Mouse (Mus musculus) cerebellum, adult 18-20 months (tissue): Measurements from ENCODE around the gene Nudt17.
"Not testable (repeated sequence)": the region's sequence is repeated elsewhere in the genome, so short reads cannot be mapped to it uniquely, and the experiment has no call there.

Source experiments
- DNase-seq, 2 experiments: peaks; one replicate each; pipeline ENCODE4 v3.0.0; 2021

The Nudt17 gene

DNA sequence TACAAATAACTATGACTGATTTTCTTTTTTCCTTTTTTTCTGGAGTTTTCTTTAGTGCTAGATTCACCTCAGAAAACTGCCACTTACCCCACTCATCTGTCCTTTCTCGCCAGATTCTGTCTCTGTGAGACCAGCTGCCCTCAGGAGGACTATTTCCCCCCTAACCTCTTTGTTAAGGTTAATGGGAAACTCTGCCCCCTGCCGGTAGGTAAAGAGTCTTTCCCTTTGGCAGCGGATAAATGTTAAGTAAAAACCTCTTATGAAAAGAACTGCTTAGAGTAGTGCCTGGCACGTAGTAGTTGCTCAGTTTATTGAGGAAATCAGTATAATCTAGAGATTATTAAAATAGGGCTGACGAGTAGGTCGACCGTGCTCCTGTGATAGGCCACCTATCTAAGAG lies 8.0 kb downstream of the Nudt17 start:
- peak in 1 of 2 experiments; percentile 32 for DNase-seq

DNA sequence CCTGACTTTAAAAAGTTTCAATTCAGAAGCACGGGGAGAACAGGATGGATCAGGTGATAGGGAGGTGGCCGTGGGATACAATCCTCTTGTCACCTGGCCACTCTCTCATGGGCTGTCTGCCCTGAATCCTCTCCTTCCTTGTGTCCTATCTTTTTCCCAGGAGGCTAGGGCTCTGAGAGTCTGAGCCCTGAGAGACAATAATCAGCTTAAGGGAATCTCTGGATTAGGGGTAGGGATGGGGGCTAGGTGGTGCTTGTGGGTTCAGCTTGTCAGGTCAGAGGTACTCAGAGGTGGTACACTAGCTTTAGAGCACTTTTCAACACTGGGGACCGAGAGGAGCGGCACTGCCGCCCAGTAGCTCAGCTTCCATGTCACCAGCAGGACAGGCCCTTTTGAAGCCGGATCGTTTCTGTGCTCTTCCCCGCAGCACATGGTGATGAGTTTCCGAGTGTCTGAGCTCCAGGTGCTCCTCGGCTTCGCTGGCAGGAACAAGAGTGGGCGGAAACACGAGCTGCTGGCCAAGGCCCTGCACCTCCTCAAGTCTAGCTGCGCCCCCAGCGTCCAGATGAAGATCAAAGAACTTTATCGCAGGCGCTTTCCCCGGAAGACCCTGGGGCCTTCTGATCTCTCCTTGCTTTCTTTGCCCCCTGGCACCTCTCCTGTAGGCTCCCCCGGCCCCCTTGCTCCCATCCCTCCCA lies 9.2 kb downstream of the Nudt17 start:
- peak; percentile 27 to 30 for DNase-seq

DNA sequence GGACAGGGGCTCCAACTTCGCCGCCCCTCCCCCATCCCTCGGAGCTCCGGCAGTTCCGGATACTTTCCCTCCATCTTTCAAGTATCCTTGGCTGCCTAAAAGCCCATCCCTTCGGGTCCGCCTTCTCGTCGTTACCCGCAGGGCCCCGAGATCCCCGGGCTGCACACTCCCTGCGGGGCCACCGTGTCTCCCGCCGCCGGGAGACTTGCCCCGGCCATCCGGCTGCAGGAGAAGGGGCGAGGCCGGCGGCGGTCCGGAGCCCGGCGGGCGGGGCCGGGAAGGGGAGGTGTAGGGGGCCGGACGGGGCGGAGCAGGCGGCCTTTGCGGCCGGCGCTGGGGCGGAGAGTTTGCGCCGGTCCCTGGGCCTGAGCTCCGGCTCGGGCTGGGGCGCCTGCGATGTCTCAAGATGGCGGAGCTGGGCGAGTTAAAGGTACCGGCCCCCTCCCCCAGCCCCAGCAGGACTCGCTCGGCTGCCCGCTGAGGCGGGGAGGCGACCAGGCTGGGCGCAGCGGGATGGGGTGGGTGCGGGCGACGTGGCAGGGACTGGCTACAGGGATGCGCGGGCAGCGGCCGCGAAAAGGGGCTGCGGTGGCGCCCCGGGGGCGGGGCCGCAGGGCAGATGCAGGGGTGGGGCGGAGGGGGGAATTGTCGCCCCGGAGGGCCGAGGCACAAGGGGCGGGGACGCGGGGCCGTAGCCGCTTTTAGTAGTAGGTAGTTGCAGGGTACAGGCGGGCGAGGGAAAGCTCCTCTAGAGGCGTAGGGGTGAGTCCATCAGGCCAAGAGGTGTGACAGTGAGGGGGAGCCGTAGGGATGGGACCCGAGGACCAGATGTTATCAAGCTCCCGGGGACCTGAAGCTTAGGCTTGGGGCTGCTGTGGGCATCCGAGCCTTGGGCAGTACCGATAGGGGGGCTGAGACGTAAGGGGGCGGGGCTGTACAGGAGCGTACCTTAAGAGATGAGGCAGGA lies 11.3 kb downstream of the Nudt17 start:
- peak; percentile 89 to 91 for DNase-seq

DNA sequence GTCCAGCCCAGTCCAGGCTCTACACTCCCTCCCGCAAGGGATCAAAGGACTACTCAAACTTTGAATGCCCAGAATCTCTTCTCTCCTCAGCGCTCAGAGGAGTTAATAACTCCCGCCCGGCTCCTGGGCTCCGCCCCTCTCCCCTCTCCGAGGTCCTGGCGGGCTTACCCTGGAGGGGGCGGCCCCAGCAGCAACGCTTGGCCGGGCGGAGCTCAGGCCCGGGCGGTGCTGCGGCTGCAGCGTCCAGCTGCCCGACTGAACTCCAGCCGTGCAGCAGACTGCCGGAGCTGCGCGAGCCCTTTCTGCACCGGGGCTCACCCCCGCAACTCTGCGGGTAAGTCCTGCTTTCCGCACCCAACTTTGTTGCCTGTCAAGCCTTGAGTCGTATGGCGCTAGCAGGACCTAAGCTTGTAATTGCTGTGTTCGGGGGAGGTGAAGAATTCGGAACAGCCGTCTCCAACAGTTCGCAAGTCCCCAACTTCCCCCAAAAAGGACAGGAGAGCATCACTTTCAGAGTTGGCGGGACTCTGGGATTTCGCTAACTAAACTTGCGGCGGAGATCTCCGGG lies 12.1 kb downstream of the Nudt17 start, which contains the start of gene Pias3:
Gene Pias3, plus strand, starts transcription at position 187 of the 568 bp plus-strand sequence.
- DNase-seq: peak; percentile 53 to 64

DNA sequence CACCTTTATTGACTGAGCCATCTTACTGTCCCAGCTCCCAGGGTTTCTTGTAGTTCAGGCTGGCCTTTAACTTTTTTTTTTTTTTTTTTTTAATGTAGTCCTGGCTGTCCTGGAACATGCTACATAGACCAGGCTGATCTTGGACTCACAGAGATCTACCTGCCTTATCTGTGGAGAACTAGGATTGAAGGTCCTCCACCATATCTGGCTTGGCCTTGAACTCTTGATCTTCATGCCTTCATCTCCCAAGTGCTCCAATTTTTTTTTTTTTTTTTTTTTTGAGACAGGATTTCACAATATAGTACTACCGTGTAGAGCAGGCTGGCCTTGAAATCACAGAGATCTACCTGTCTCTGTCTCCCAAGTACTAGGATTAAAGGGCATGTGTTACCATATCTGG lies 14.8 kb downstream of the Nudt17 start:
- no peak for DNase-seq

DNA sequence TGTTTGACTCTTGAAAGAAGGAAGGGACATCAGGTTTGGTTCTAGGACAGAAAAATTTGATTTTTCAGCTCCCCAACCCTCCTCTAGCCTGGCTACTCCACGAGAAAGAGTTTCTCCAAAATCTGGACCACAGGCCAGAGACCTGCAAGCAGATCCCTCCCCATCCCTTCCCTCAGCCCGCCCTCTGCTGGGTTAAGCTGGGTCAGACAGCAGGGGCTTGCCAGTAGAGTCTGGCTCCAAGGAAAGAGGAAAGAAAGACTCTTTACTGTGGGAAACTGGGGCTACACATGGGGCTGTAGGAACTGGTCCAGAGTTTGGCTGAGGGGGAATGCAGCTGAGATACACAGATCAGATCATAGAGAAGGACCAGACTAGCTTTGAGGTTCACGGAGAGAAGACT lies 15.9 kb downstream of the Nudt17 start:
- no peak for DNase-seq

DNA sequence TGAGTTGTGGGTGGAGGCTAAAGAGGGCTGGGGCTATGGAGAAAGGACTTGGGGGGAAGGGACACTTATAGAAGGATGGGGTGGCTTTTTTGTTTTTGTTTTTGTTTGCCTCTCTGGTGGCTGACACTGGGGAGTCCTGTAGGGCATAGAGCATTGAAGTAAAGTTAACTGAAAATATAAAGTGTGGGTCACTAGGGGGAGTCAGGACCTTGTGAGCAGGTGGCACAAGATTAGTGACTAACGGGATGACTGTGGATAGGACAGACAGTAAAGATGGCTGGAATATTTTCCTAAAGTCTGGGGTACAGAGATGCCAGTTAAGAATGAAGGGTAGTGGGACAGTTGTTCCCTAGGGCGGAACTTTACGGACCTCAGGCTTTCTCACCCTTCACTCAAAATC lies 18.1 kb downstream of the Nudt17 start:
- DNase-seq: no peak

DNA sequence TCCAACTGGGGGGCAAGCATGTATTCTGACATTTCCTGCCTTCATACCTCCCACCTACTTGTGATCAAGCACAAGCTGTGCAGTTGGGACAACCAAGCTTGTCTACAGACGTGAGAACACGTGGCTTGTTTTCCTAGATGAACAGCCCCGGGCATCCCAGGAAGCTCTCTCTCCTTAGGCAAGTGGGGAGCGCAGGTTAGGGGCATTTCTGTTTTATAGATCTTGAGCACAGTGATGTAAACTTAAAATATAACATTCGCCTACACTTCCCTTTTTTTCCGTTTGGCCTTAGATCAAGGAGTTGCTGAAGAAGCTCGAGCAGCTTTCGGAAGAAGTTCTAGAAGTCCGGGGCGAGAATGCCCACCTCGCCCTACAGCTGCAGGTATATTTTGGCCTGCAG lies 19.5 kb downstream of the Nudt17 start:
- no peak for DNase-seq

DNA sequence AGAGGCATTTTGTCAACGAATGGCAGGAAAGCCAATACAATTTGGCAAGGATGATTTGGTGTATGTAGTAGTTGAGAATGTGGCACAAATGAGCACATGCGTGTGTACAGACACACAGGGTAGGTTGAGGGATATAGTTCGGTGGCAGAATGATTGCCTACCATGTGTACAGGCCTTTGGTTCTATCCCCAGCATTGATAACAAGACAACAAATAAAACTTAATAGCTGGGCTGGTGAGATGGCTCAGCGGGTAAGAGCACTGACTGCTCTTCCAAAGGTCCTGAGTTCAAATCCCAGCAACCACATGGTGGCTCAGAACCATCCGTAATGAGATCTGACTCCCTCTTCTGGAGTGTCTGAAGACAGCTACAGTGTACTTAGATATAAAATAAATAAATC lies 22.3 kb downstream of the Nudt17 start:
- not testable (repeated sequence) for DNase-seq

DNA sequence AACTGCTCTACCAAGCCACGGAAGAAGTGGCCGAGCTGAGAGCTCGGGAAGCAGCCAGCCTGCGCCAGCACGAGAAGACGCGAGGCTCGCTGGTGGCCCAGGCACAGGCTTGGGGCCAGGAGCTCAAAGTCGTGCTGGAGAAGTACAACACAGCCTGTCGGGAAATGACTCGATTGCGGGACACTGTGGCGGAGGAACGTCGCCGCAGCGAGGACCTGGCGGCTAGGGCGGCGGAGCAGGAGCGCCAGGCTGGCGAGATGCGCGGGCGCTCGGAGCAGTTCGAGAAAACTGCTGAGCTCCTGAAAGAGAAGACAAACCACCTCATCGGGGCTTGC lies 23.6 kb downstream of the Nudt17 start:
- peak in 1 of 2 experiments; percentile 28 for DNase-seq

DNA sequence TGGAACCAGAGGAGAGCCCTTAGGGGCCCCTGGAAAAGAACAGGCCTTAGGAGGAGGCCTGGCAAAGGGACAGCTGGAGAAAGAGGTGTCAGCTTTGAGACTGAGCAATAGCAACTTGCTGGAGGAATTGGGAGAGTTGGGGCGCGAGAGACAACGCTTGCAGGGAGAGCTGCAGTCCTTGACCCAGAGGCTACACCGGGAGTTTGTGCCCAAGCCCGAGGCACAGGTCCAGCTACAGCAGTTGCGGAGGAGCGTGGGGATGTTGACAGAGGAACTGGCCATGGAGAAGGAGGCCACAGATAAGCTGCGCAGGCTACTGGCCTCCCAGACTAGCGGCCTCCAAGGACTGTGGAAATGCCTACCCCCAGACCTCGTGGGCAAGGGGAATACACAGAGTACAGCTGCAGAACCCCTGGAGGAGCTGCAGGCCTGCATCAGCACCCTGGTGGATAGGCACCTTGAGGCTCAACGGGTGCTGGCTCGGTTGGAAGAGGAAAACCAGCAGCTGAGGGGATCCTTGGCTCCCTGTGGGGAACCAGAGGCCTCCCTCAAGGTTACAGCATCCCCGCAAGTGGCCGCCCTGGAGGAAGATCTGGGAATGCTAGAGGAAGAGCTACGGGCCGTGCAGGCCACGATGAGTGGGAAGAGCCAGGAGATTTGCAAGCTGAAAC lies 24.1 kb downstream of the Nudt17 start:
- DNase-seq: no peak

DNA sequence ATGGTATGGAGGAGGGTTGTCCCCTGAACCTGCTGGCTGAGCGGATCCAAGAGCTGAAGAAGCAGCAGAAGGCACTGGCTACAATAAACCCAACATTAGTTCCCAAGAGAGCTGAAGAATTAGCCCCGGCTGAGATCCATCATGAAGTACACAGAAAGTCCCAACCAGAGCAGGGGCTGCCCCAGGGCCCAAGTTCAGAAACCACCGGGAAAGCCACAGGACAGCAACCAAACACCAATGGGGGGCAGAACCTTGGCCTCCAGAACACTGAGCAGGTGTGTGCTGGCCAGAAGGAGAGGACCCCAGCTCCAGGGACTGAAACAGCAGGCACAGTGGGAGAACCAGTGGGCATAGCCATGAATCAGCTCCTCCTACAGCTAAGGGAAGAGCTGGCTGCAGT lies 24.9 kb downstream of the Nudt17 start:
- no peak for DNase-seq

DNA sequence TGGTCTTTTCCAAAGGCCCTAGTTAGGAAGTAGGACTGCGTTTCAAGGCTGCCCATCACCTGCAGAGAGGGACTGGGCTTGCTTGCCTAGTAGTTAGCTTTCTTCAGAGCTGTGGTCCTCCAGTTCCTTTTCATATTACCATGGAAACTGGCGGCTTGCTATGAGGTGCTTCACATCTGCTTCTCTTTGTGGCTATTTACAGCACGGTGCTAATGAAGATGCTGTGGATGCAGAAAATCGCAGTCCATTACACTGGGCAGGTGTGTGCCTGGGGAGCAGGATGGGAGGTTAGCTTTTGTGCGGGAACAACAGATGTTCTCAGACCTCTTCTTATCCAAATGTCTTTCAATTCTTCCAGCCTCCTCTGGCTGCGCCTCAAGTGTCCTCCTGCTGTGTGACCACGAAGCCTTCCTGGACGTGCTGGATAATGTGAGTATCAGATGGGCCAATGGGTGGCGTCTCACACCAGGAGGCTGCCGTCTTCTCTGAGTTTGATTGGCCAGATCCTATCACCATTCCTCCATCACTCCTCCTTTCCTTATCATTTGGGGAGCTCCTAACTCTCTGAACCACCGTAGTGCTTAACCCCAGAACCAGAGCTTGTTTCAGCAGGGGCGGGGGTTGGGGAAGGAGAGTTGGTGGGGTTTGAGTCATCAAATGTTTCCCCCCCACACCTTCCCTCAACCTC lies 27.9 kb downstream of the Nudt17 start:
- DNase-seq: no peak

DNA sequence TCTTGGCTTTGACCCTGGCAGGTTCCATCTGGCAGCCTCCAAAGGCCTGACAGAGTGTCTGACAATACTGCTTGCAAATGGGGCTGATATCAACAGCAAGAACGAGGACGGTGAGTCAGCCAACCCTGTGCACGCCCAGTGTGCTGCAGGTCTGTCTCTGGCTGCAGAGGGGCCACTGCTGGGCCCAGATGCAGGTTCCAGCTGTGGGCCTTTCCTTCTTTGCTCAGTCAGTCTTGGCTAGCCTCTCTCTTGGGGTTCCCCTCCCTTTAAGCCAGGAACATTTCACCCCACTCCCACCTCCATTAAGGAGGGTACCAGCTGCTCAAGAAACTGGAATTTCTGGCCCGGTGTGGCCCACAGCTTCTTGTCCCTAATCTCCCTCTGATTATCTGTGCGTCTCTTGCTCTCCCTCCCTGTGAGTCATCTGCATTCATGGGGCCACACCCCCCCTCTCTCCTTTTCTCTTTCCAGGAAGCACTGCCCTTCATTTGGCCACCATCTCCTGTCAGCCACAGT lies 29.1 kb downstream of the Nudt17 start:
- DNase-seq: no peak

DNA sequence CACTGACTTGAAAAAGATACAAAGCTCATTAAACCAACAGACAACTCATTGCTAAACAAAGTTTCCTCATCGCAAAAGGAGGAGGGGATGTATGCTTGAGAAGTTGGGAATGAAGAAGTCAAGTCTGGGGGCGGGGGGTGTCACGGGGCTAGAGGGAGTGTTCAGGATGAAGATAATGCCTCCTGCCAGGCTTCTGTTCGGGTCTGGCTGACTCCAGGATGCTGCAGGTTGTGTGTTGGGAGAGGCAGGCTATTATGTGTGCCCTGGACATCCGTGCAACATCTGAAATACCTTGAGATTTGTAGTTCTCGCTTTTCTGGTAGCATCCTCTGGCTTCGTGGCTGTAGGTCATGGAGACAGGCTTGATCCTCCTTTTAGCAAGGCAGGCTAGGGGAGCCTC lies 29.9 kb downstream of the Nudt17 start:
- no peak for DNase-seq

DNA sequence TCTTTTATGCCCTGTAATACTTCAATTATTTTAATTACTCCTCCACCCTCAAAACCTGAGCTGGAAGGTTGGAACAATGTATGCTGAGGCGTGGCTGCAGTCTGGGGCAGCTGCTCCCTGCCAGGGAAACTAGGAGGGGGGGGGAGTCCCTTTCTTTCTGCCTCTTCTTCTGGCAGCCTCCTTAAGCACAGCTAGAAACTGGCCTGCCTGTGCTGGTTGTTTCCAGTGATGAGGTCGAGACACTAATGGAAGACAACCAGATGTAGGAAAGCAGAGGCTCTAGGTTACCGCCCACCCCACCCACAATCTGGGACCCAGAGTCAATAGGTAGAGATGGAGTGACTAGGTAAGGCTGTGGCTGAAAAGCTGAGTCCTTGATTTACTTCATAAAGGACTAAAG lies 32.7 kb downstream of the Nudt17 start:
- no peak for DNase-seq

DNA sequence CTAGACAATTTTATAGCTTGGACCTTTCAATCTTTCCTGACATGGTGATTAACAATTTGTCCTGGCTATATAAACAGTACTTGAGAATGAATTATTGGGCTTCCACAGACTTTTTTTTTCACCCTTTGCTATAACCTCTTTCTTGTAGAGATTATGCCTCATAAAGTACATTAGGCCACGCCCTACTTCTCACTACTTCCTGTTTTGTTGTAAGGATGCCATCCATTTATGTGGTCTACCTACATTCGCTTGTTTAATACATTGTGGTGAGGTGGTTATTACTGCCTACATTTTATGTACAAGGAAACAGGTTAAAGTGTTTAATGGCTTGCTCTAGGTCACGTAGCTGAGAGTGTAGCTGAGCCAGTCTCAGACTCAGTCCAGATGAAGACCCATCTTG lies 33.2 kb downstream of the Nudt17 start:
- no peak for DNase-seq

DNA sequence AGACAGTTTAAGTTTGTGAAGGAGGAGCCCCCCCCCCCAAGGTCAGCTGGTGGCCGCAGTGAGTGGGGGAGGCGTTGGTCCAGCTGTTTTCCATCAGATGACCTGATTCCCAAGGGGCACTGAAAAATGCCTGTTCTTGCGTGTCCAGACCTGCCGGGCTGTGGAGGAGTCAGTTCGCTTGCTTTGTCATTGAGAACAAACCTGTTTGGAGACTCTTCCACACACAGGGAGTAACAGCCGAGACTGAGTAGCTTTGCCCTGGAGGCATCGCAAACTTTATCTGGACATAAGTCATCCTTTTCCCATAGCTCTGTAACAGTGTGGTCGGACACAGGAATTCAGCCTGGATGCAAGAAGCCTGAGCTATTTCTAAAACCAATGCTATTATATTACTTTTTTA lies 33.9 kb downstream of the Nudt17 start:
- no peak for DNase-seq

DNA sequence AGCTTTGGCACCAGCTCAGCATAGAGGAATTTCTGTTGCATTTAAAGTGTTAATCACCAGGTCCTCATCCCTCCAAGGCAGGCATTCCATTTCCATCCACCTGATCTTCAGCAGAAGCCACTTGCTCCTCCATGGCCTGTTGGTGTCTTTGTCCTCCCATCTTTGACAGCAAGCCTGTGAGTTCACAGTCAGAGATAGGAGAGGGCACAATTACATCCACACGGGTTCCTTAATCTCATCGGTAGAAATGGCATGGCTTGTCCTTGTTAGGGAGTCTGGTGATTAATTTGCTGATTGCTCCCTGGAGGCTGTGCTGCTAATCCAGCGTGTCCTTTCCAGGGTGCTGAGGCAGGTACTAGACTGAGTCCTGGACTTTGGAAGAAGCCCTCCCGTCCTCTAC lies 34.8 kb downstream of the Nudt17 start:
- no peak for DNase-seq

DNA sequence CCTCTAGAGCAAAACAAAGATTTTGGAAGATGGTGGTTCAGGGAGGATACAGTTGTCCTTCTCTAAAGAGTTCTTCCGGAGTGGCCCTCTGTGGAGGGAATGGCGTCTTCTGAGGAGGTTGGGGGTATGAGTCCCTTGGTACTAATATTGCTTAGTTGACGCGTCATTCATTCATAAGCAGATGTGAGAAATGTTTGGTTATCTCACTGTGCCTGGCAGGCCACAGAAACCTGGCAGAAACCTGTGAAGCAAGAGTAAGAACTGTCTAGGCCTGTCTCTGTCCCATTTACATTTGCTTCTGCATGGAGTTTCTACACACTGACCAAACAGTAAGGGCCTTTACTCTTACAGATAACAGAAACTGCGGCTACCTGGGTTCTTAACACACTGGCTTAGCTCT lies 36.8 kb downstream of the Nudt17 start:
- no peak for DNase-seq

DNA sequence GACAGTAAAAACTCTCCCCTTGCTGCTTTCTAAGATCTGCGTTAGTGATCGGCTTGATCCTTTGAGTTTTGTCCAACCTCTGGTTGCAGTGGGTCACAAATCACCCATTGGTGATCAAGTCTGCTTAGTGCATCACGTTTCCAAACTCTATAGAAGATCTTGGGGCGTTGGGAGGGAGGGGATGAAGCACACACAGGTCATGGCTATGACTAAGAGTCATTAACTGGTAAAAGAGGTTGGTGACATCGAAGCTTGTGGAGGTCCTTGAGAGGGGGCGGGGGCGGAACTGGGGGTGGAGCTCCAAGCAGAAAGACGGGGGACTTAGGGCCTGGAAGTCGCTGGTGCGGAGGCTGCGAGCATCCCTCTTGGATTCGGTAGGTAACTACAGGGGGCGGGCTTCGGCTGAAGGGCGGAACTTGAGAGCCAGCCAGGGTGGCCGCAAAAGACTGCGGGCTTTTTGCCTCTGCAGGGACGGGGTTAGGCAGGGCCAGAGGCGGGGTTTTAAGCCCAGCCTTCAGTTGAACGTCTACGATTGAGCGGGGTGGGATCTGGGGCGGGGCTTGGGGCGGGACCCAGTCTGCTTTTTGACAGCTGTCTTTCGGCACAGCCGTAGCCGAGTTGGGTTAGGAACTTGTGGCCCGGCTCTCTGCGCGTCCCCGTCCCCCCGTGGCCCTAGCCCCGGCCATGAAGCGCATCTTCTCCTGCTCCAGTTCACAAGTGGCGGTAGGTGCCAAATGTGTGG lies 38.5 kb downstream of the Nudt17 start, which contains the start of gene Ankrd35:
Gene Ankrd35, plus strand, starts transcription at position 405 of the 742 bp plus-strand sequence.
- peak; percentile 79 to 84 for DNase-seq
